Mouse (Mus musculus) ES-E14 (cell line): ENCODE measurements around the gene Fbxl17. TPM values are rescaled to one million over a fixed set of nuclear protein-coding genes. Genes with fewer than 3 reads are reported as not detected.

Experiments used
- DNase-seq: peaks from one replicate; pipeline ENCODE4 v3.0.0-alpha.2; 2013; ENCODE audit warnings: low read depth, low spot score
- H3K27ac ChIP-seq: 2 replicates; pipeline ENCODE4 v1.5.1; 2012; ENCODE audit warnings: low read depth, mild to moderate bottlenecking, low read length, moderate library complexity, mixed read lengths; ENCODE audit not compliant: poor library complexity, insufficient read depth, severe bottlenecking
- H3K36me3 ChIP-seq: 2 replicates; pipeline ENCODE4 v1.6.1; 2012; ENCODE audit warnings: mild to moderate bottlenecking, low read length, moderate library complexity, mixed read lengths; ENCODE audit not compliant: control insufficient read depth, poor library complexity, insufficient read depth, severe bottlenecking
- H3K4me1 ChIP-seq, 2 experiments: fragments of 150-350 bp in 1 of 2; sonication (generic) in 1 of 2; 2 replicates each; pipeline ENCODE4 v1.6.1; 2012; ENCODE audit warnings: low read length in 2 of 2, mild to moderate bottlenecking in 1 of 2, mixed read lengths in 1 of 2; ENCODE audit not compliant: control insufficient read depth in 2 of 2, insufficient read depth in 2 of 2, poor library complexity in 1 of 2
- H3K4me3 ChIP-seq, 2 experiments: fragments of 150-350 bp in 1 of 2; sonication (generic) in 1 of 2; 2 replicates each; pipeline ENCODE4 v1.5.1; 2012; ENCODE audit warnings: low read length in 2 of 2, low read depth in 1 of 2, mild to moderate bottlenecking in 1 of 2, mixed read lengths in 1 of 2; ENCODE audit not compliant: insufficient read depth in 1 of 2, poor library complexity in 1 of 2, severe bottlenecking in 1 of 2
- H3K9ac ChIP-seq: 2 replicates; pipeline ENCODE4 v1.6.1; 2012; ENCODE audit warnings: low read depth, mild to moderate bottlenecking, low read length, mixed read lengths; ENCODE audit not compliant: poor library complexity, insufficient read depth, severe bottlenecking
- H3K9me3 ChIP-seq: fragments of 150-350 bp; sonication (generic); 2 replicates; pipeline ENCODE4 v1.6.1; 2012; ENCODE audit warnings: low read depth, mild to moderate bottlenecking, low read length; ENCODE audit not compliant: control insufficient read depth, insufficient read depth
- CHD2 ChIP-seq: IDR thresholded peaks from 2 replicates; pipeline ENCODE4 v1.6.1; 2014; ENCODE audit warnings: mild to moderate bottlenecking, low read depth, low read length, inconsistent platforms
- HCFC1 ChIP-seq: IDR thresholded peaks from 2 replicates; pipeline ENCODE4 v1.6.1; 2012; ENCODE audit warnings: low read length, inconsistent platforms, borderline replicate concordance; ENCODE audit not compliant: insufficient read depth
- MAFK ChIP-seq: IDR thresholded peaks from 2 replicates; pipeline ENCODE4 v1.6.1; 2014; ENCODE audit warnings: mild to moderate bottlenecking, low read depth, low read length, inconsistent platforms; ENCODE audit not compliant: insufficient read depth
- ZC3H11A ChIP-seq: IDR thresholded peaks from 2 replicates; pipeline ENCODE4 v1.6.1; 2012; ENCODE audit warnings: low read depth, mild to moderate bottlenecking, inconsistent platforms, low read length, borderline replicate concordance
- ZNF384 ChIP-seq: IDR thresholded peaks from 2 replicates; pipeline ENCODE4 v1.6.1; 2012; ENCODE audit warnings: low read depth, low read length, inconsistent platforms
- in situ Hi-C, 2 experiments: fragments of 600-800 bp; cut with MboI; formaldehyde crosslinking; loops; one replicate each; pipeline ENCODE4 v1.15.1; 2025; ENCODE audit warnings: low sequenced_read_pairs in 2 of 2, inconsistent platforms in 1 of 2; ENCODE audit not compliant: unreplicated experiment in 2 of 2
- total RNA-seq: library from RNA; depleted of rRNA; stranded (reverse); fragments of 300-350 nt; gene quantifications from 2 replicates; pipeline ENCODE4 v1.2.3, GENCODE M21; 2012

Gene Fbxl17
- total RNA-seq, 1 experiment, result 5.6 TPM

- no peak overlapping the region for H3K4me3 ChIP-seq
- no peaks in the 10 kb centered on the region for H3K9me3 ChIP-seq
- no peaks in the 10 kb centered on the region for H3K36me3 ChIP-seq
- TF ChIP-seq HCFC1 (no peak), MAFK (no peak), CHD2 (no peak), ZC3H11A (no peak), ZNF384 (no peak)
- no peak for DNase-seq
- in situ Hi-C loops, result no loop called here
- H3K4me1 ChIP-seq, result no peaks in the 10 kb centered on the region
- no peak overlapping the region for H3K27ac ChIP-seq
- H3K9ac ChIP-seq, result no peak overlapping the region
These were observed 52.7 kb downstream of the Fbxl17 start for GRCm38 (mm10) chr17:63446971-63447679.

DNA sequence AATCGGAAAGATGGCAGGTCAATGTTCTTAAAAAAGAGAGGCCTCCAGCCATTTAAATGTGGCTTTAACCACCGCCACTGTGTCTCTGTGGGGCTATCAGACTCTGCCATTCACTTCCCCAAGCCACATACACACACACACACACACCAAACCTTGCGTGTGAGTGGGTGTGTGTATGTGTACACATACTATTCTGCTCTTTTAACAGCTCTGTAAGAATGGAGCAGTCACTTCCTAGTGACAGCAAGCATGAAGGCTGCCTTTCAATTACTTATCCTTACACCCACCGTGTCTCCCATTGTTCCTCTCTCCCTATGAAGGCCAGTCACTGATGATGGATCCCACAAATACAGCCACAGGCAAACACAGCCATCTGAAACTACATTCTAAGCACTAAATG, 54.6 kb downstream of the Fbxl17 start:
- no peak for DNase-seq
- no peaks in the 10 kb centered on the region for H3K4me1 ChIP-seq
- H3K36me3 ChIP-seq, result no peaks in the 10 kb centered on the region
- H3K27ac ChIP-seq, result no peak overlapping the region
- H3K9ac ChIP-seq, result no peak overlapping the region
- in situ Hi-C loops, result no loop called here
- no peak overlapping the region for H3K4me3 ChIP-seq
- no peaks in the 10 kb centered on the region for H3K9me3 ChIP-seq
- no peak for TF ChIP-seq MAFK

- in situ Hi-C loops, result no loop called here
- Histone ChIP-seq H3K4me3 (no peak overlapping the region), H3K27ac (no peak overlapping the region), H3K36me3 (no peaks in the 10 kb centered on the region), H3K9ac (no peak overlapping the region), H3K9me3 (no peaks in the 10 kb centered on the region), H3K4me1 (no peaks in the 10 kb centered on the region)
- DNase-seq, result no peak
- TF ChIP-seq ZNF384, result no peak
- no peak for TF ChIP-seq MAFK
- no peak for TF ChIP-seq CHD2
- TF ChIP-seq ZC3H11A, result no peak
- no peak for TF ChIP-seq HCFC1
These were observed 62.4 kb downstream of the Fbxl17 start for GRCm38 (mm10) chr17:63437424-63437823.

GRCm38 (mm10) chr17:63434081-63434480, 65.7 kb downstream of the Fbxl17 start:
- DNase-seq, result peak; percentile 30
- Histone ChIP-seq H3K9me3 (no peaks in the 10 kb centered on the region), H3K36me3 (peaks cover 2% of the 10 kb centered on the region; the same call in 1 of the 2 replicates), H3K9ac (no peak overlapping the region), H3K27ac (no peak overlapping the region), H3K4me1 (peaks cover 0 to 2% of the 10 kb centered on the region in 2 experiments; a peak in 1 of 4 replicates), H3K4me3 (no peak overlapping the region)
- TF ChIP-seq ZC3H11A (no peak), CHD2 (no peak), HCFC1 (no peak), ZNF384 (no peak), MAFK (no peak)
- in situ Hi-C loops, result no loop called here

GRCm38 (mm10) chr17:63431650-63432049, 68.2 kb downstream of the Fbxl17 start:
- Histone ChIP-seq H3K9ac (no peak overlapping the region), H3K36me3 (peaks cover 2% of the 10 kb centered on the region; the same call in 1 of the 2 replicates), H3K9me3 (no peaks in the 10 kb centered on the region), H3K4me3 (no peak overlapping the region), H3K4me1 (peaks cover 0 to 2% of the 10 kb centered on the region in 2 experiments; a peak in 1 of 4 replicates), H3K27ac (no peak overlapping the region)
- in situ Hi-C loops, result no loop called here
- no peak for DNase-seq
- TF ChIP-seq MAFK (no peak), ZC3H11A (no peak), ZNF384 (no peak), HCFC1 (no peak), CHD2 (no peak)
